Comparison of ENCODE assay signal across 13 mouse cellular contexts in the genomic region with DNA sequence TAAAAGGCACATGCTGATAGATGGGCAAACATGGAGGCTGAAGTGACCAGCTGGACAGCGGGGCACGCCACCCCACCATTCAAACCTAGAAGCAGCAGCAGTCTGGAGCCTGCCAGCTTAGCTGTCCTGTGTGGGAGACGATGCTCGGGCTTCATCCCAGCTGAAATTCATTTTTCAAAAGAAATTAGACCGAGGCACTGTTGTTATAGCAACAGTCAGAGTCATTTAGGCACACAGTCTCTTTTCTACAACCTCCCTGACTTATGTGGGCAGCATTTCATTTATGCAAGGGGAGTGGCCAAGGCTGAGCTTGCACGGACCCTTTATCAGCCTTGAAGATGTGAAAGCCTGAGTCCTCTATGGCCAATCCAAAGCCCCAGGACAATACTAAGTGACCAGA.
DNase-seq lines count a peak whose midpoint lies in the region; ATAC-seq and TF ChIP-seq lines count a peak whose summit lies in the region.
"Had no signal": no experiment of that assay in that cellular context is flagged by ENCODE, and none has a peak within 500 bp of the region (broad histone marks: within the 10 kb centered on the region; RNA-seq: fewer than 3 reads in every experiment).

No protein-coding gene starts in this region.

- no peaks in the 10 kb centered on the region for H3K36me3 ChIP-seq in hindbrain, embryonic 13.5 days
- H3K36me3 ChIP-seq in midbrain, postnatal 0 days (ENCODE audit: insufficient read depth, low read length) = no peaks in the 10 kb centered on the region
- H3K36me3 ChIP-seq: limb, embryonic 12.5 days had no signal

- H3K27me3 ChIP-seq in hindbrain, embryonic 13.5 days = no peaks in the 10 kb centered on the region
- H3K27me3 ChIP-seq in midbrain, postnatal 0 days (ENCODE audit: insufficient read depth, low read length) = no peaks in the 10 kb centered on the region
- H3K27me3 ChIP-seq: limb, embryonic 12.5 days had no signal

- no peak overlapping the region for H3K4me2 ChIP-seq in hindbrain, embryonic 13.5 days
- H3K4me2 ChIP-seq in midbrain, postnatal 0 days (ENCODE audit: low read depth, low read length, poor library complexity, severe bottlenecking) = no peak overlapping the region
- H3K4me2 ChIP-seq: limb, embryonic 12.5 days had no signal

- peak; percentile 43 for DNase-seq in layer of hippocampus, adult 11-12 months (ENCODE audit: low spot score)
- DNase-seq in layer of hippocampus, adult 8-10 months (ENCODE audit: low spot score in 2 of 2) = no peak
- DNase-seq in brain, embryonic 14.5 days (ENCODE audit: low read depth) = peak; percentile 67
- peak; percentile 63 for DNase-seq in midbrain, postnatal 0 days (ENCODE audit: low spot score)
- DNase-seq in spleen, adult 12 weeks (ENCODE audit: low spot score) = no peak
- DNase-seq in cerebellum, postnatal 36 days = no peak
- no peak for DNase-seq in lung, adult 18-20 months
- DNase-seq: adrenal gland, adult 2 months; heart, adult 2 months; lung, adult 2 months; thymus, adult 18-20 months had no signal

- H3K9me3 ChIP-seq in hindbrain, embryonic 13.5 days = no peaks in the 10 kb centered on the region
- H3K9me3 ChIP-seq in midbrain, postnatal 0 days (ENCODE audit: low read length) = no peaks in the 10 kb centered on the region
- H3K9me3 ChIP-seq: limb, embryonic 12.5 days had no signal

- WGBS in hindbrain, embryonic 13.5 days = 23% methylated on average over 6 of the region's 6 CpGs
- WGBS in midbrain, postnatal 0 days = 28% methylated on average over 6 of the region's 6 CpGs

- peaks cover 67% of the 10 kb centered on the region for H3K4me1 ChIP-seq in hindbrain, embryonic 13.5 days (replicated peaks)
- peaks cover 18% of the 10 kb centered on the region for H3K4me1 ChIP-seq in midbrain, postnatal 0 days (ENCODE audit: insufficient read depth, low read length)

- ATAC-seq in hindbrain, embryonic 13.5 days (ENCODE audit: low FRiP score) = peak; percentile 41; the same call in 1 of the 2 replicates
- ATAC-seq in midbrain, postnatal 0 days (ENCODE audit: low FRiP score) = peak; percentile 64

- H3K27ac ChIP-seq in hindbrain, embryonic 13.5 days = peak overlapping the region; percentile 85
- peak overlapping the region; percentile 53 for H3K27ac ChIP-seq in midbrain, postnatal 0 days (ENCODE audit: low read depth, low read length)
- H3K27ac ChIP-seq: heart, adult 2 months; limb, embryonic 12.5 days had no signal

- H3K9ac ChIP-seq in hindbrain, embryonic 13.5 days = peak overlapping the region; percentile 10; the same call in 1 of the 2 replicates
- H3K9ac ChIP-seq in midbrain, postnatal 0 days (replicated peaks; ENCODE audit: low read length, poor library complexity, severe bottlenecking) = no peak overlapping the region; the same call in 1 of the 2 replicates
- H3K9ac ChIP-seq: limb, embryonic 12.5 days had no signal

- H3K4me3 ChIP-seq in hindbrain, embryonic 13.5 days = no peak overlapping the region
- H3K4me3 ChIP-seq in midbrain, postnatal 0 days (ENCODE audit: low read depth, low read length) = no peak overlapping the region
- H3K4me3 ChIP-seq: heart, adult 2 months; limb, embryonic 12.5 days had no signal

- no peak for TF ChIP-seq CTCF in brain, embryonic 14.5 days (IDR thresholded peaks at IDR 0.05; ENCODE audit: borderline replicate concordance, extremely low read depth, insufficient read depth, insufficient read length)
- no peak for TF ChIP-seq CTCF in midbrain, postnatal 0 days (IDR thresholded peaks at IDR 0.05)

- no peak for TF ChIP-seq POLR2A in brain, embryonic 14.5 days (IDR thresholded peaks at IDR 0.05; ENCODE audit: borderline replicate concordance, extremely low read depth, insufficient read depth, insufficient read length, poor library complexity, severe bottlenecking)

Comparison
In these comparisons a context has a peak if more than half of its experiments do, and no peak if none do; other contexts are left out.
1. DNase-seq: peak in layer of hippocampus, adult 11-12 months (single experiment), brain, embryonic 14.5 days (single experiment) and midbrain, postnatal 0 days (single experiment); none in layer of hippocampus, adult 8-10 months (0 of 2), spleen, adult 12 weeks (single experiment), cerebellum, postnatal 36 days (0 of 2) and lung, adult 18-20 months (0 of 2).